Mouse (Mus musculus) liver (tissue): ENCODE measurements around the gene Pde4b.

Experiments used
- DNase-seq: peaks from one replicate; pipeline ENCODE4 v3.0.0-alpha.2; 2020; ENCODE audit warnings: mixed read lengths

The Pde4b gene

DNA sequence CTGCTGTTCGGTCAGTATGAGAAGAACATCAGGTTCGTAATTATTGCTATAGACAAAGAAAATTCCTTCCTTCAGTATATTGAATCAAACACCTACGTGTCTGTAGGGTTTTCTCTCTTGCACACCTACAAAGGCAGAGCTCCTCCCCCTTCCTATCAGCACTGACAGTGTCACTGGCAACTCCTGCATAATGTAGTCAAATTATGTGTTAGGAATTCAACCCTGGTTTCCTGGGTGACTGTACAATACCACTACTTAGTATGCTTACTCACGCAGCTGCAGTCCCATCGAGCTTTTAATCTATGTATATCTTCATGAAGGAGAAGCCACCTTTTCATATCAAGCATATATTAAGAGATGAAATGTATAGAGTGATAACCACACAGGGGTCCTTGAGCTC is 99.5 kb downstream of the Pde4b start:
- no peak for DNase-seq

- DNase-seq, result no peak
Observed at GRCm38 (mm10) chr4:102197707-102198106, 110.4 kb downstream of the Pde4b start.

DNA sequence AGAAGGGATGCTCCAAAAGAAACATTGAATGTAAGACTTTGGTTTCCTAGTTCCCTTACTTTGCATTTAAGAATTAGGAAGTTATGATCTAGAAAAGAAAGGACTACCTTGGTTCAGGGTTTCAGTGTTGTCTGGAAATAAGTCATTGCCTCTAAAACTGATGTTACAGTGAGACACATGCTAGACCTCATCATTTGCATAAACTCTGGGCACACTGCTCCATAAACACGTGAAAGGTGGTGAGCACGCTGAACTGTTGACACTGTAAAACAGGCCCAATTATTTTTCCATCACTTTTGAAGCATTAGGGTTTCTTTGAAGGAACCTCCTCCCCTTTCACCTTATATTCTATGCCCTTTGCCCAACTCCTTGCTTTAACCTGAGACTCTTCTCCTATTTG is 122.4 kb downstream of the Pde4b start:
- no peak for DNase-seq

DNA sequence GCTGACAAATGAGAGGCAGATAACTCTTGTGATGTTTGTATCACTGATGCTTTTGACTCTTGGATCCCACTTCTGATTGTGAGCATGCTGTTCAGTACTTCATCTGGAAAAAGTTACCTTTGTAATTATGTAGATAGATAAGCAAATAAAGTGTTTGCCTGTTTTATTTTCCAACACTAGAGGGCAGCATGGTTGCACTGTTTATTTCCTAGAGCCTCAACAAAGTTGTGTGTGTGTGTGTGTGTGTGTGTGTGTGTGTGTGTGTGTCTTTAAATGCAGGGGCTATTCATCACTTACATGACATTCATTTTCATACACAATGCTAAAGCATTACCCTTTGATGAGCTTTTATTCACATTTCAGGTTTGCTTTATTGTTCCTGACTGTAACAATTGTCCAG is 139.4 kb downstream of the Pde4b start:
- DNase-seq, result no peak

DNA sequence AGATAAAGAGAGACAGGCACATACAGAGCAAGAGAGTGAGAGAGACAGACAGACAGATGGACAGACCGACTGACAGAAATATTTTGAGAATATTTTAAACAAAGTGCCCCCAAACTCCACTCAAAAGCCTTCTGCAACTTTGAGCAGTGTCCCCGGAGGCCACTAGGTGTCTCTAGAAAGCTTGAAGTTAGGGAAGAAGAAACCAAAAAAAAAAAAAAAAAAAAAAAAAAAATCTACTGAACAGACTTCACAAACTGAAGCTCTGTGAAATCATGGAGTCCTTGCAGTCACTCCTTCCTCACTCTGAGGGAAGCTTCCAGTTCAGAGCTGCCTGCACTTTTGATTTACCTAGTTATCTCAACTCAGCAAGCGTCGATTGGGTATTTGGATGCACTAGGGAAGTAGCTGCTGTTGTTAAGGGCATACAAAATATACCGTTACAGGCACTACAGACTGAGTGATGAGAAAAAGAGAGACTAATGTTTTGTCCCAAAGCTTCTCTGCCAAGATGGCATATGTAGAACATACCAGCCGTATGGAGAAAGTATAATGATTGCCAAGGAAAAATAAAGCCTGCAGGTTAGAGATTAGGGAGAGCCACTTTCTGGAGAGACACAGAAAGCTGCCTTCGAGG is 141.7 kb downstream of the Pde4b start:
- peak; percentile 19 for DNase-seq

GRCm38 (mm10) chr4:102230898-102231297 is 143.6 kb downstream of the Pde4b start:
- no peak for DNase-seq

DNA sequence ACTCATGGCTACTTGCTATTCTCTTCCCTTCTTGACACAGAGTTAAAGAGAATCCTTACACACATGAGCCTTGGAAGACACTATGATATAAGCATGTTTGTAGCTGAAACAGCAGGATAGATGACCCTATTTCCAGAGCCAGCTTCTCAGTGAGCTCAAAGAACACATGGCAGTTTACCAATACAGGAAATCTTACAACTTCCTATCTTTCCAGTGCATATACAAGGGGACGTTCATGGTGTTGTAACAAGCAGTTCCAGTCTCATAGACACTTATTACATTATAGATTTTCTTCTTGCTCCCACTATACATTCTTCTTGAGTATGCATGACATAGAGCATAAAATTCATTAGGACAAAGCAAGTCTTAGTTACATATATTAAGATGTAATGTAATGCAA is 146.3 kb downstream of the Pde4b start:
- no peak for DNase-seq

GRCm38 (mm10) chr4:102235151-102235550 is 147.8 kb downstream of the Pde4b start:
- no peak for DNase-seq

- DNase-seq, result no peak
Observed at GRCm38 (mm10) chr4:102239102-102239501, 151.8 kb downstream of the Pde4b start.

GRCm38 (mm10) chr4:102239657-102240390 is 152.5 kb downstream of the Pde4b start:
- no peak for DNase-seq

- DNase-seq, result no peak
Observed at GRCm38 (mm10) chr4:102240754-102241427, 153.5 kb downstream of the Pde4b start.

DNA sequence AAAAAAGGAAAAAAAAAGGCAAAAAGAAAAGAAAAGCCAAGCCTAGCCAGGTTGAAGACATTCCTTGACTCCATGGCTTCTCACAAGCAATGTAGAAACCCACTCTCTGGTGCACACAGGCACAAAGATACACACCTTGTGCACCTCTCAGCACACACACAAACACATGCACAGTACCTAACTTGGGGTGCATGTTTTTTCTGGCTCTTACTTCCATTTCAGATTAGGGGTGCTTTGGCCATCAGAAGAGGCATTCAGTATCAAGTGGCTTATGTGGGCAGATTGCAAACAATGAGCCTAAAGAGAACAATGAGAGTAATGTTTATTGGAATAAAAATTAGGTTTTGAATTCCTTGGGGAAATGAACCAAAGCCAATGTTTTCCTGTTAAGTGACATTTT is 166.7 kb downstream of the Pde4b start:
- no peak for DNase-seq

GRCm38 (mm10) chr4:102254466-102255294 is 167.3 kb downstream of the Pde4b start:
- peak; percentile 3 for DNase-seq

DNA sequence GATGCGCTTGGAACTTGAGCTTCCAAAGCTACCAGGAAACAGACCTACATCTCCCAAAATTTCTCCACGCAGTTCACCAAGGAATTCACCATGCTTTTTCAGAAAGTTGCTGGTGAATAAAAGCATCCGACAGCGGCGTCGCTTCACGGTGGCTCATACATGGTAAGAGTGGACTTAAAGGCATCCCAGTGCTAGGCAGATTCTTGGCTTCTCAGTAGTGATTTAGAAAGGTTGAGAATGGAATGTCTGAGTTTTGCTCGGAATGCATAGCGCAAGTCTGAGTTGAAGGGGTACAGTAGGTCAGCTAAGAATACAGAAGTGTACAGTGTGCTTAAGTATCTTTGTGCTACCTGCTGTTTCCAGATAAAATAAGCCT is 167.9 kb downstream of the Pde4b start:
- DNase-seq, result no peak

DNA sequence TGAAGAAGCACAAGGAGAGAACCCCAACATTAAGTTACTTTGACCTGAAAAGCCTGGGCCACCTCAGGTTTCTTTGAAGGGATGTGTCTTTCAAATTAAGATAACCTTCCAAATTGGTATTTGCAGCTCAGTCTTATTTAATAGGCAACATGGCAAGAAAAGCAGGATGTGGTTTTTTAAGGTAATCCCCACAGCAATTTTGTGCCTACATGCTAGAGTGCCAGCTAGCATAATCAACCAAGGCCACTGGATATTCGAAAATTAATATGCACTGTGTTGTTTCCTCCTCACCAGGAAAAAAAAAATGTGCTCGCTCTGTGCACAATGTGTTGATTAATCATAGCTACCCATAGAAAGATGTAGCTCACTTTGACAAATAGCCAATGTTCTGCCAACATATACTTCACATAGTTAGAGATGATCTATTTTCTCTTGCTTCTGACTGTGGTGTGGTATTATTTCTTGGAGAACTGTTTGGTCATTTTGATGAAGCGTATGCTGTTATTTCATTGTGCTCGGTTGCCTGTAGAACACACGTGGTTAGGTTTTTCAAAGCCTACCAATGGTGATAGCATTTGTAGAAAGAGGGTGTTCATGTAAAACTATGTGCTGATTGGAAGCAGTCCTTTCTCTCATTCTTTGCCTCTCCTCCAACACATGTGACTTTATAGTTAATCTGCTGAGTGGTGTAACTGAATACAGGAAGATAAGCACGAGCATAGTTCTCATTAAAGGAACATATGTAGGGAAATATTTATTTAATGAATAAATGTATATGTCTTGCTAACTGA is 169.0 kb downstream of the Pde4b start:
- DNase-seq, result no peak

- DNase-seq, result no peak
Observed at GRCm38 (mm10) chr4:102260216-102260615, 172.9 kb downstream of the Pde4b start.

- DNase-seq, result no peak
Observed at GRCm38 (mm10) chr4:102272313-102272712, 185.0 kb downstream of the Pde4b start.

GRCm38 (mm10) chr4:102272749-102273148 is 185.4 kb downstream of the Pde4b start:
- DNase-seq, result no peak

- DNase-seq, result no peak
Observed at GRCm38 (mm10) chr4:102275716-102276115, 188.4 kb downstream of the Pde4b start.

- no peak for DNase-seq
Observed at GRCm38 (mm10) chr4:102278958-102279357, 191.6 kb downstream of the Pde4b start.

GRCm38 (mm10) chr4:102287172-102287571 is 199.8 kb downstream of the Pde4b start:
- no peak for DNase-seq

- no peak for DNase-seq
Observed at GRCm38 (mm10) chr4:102290052-102290734, 202.8 kb downstream of the Pde4b start.
